Mouse (Mus musculus): Measurements from ENCODE around the gene Tmem169. TPM values are rescaled to one million over a fixed set of nuclear protein-coding genes. Genes with fewer than 3 reads are reported as not detected.

Tmem169 gene
- polyA plus RNA-seq, 1 experiment from 2014 or later: 3.5 TPM

DNA sequence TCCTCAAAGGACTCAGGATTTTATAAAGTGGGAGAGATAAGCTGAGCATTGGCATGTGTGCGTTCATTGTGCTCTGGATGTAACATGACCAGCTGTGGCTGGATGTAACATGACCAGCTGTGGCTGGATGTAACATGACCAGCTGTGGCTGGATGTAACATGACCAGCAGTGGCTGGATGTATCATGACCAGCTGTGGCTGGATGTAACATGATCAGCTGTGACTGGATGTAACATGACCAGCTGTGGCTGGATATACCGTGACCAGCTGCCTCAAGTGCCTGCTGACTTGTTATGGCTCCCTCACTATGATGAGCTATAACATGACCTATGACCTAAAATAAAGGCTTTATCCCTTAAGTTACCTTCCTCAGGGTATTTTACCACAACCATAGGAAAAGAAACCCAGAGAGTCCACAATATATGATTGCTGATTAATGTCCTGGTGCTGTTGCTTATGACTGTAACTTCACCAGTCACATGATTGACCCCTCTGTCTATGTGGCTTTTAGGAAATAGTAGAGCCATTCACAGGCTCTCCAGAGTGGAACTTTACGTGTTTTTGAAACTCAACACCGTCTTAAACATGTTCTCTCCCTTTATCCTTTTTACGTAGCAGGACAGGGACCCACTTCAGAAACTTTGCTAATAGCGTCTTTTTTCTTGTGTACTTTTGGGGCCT is 25.7 kb downstream of the Tmem169 start:
- Histone ChIP-seq H3K4me3 (no peak overlapping the region), H3K27ac (no peak overlapping the region), H3K27me3 (no peaks in the 10 kb centered on the region), H3K9me3 (no peaks in the 10 kb centered on the region), H3K9ac (no peak overlapping the region), H3K4me1 (peaks cover 4% of the 10 kb centered on the region; the same call in 1 of the 2 replicates), H3K36me3 (peaks cover 19% of the 10 kb centered on the region), H3K4me2 (no peak overlapping the region)
- ATAC-seq (ENCODE audit: insufficient number of reproducible peaks, low FRiP score, low TSS enrichment, low read depth): no peak
- WGBS: 36% methylated on average over 6 of the region's 6 CpGs

DNA sequence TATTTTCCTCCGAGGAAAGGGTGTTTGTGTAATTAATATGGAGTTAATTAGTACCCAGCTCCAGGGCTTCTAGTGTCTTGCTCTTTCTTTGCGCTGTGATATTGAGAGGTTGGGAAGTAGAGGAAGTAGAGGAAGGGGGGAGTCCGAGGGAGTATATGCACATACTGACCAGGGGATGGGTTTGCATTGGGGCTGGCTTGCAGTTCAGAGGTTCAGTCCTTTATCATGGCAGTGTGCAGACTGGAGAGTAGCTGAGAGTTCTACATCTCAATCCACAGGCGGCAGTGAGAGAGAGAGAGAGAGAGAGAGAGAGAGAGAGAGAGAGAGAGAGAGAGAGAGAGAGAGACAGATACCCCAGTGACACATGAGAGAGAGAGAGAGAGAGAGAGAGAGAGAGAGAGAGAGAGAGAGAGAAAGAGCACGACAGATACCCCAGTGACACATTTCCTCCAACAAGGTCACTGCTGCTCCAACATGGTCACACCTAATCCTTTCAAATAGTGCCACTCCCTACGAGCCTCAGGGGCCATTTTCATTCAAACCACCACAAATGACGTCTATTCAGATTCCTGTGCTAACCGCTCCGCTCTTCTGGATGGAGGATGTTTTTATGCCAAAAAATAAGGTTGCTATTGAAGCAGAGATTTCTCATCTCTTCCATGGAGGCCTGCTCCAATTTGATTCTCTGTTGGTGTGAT is 28.7 kb downstream of the Tmem169 start:
- ATAC-seq (ENCODE audit: insufficient number of reproducible peaks, low FRiP score, low TSS enrichment, low read depth): no peak
- no peak overlapping the region for H3K4me2 ChIP-seq
- H3K9ac ChIP-seq: no peak overlapping the region
- peaks cover 39% of the 10 kb centered on the region for H3K36me3 ChIP-seq
- peaks cover 4% of the 10 kb centered on the region; the same call in 1 of the 2 replicates for H3K4me1 ChIP-seq
- H3K9me3 ChIP-seq: no peaks in the 10 kb centered on the region
- H3K27ac ChIP-seq: no peak overlapping the region
- 85% methylated on average over 9 of the region's 9 CpGs for WGBS
- H3K4me3 ChIP-seq: no peak overlapping the region
- H3K27me3 ChIP-seq: no peaks in the 10 kb centered on the region

GRCm38 (mm10) chr1:72313399-72314039 is 29.4 kb downstream of the Tmem169 start:
- H3K27me3 ChIP-seq: no peaks in the 10 kb centered on the region
- H3K9ac ChIP-seq: no peak overlapping the region
- no peak for ATAC-seq (ENCODE audit: insufficient number of reproducible peaks, low FRiP score, low TSS enrichment, low read depth)
- peaks cover 44% of the 10 kb centered on the region for H3K36me3 ChIP-seq
- H3K27ac ChIP-seq: no peak overlapping the region
- H3K4me2 ChIP-seq: no peak overlapping the region
- H3K4me1 ChIP-seq: peaks cover 4% of the 10 kb centered on the region; the same call in 1 of the 2 replicates
- WGBS: 76% methylated on average over 5 of the region's 5 CpGs
- H3K4me3 ChIP-seq: no peak overlapping the region
- H3K9me3 ChIP-seq: no peaks in the 10 kb centered on the region

DNA sequence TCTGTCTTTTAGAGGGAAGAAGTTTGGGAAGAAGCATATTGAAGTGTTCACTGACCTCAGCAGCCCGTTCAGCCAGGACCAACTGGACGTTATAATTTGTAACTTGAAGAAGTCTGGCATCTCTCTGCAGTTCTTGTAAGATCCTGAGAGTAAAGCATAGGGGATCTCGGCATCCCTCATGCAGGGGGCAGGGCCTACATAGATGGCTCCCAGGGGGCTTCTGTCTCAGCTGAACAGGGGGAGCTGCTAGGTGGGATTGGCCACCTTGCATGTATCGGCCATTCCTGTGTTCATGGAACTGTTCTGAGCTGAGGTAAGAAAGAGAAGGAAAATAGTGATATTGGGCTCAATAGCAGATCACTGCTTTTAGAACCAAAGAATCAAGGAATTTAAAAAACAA is 31.3 kb downstream of the Tmem169 start:
- WGBS: 87% methylated on average over 4 of the region's 4 CpGs
- Histone ChIP-seq H3K9ac (no peak overlapping the region), H3K9me3 (no peaks in the 10 kb centered on the region), H3K4me3 (no peak overlapping the region), H3K27me3 (no peaks in the 10 kb centered on the region), H3K27ac (no peak overlapping the region), H3K4me1 (no peaks in the 10 kb centered on the region), H3K4me2 (no peak overlapping the region), H3K36me3 (peaks cover 62% of the 10 kb centered on the region)
- ATAC-seq (ENCODE audit: insufficient number of reproducible peaks, low FRiP score, low TSS enrichment, low read depth): no peak

DNA sequence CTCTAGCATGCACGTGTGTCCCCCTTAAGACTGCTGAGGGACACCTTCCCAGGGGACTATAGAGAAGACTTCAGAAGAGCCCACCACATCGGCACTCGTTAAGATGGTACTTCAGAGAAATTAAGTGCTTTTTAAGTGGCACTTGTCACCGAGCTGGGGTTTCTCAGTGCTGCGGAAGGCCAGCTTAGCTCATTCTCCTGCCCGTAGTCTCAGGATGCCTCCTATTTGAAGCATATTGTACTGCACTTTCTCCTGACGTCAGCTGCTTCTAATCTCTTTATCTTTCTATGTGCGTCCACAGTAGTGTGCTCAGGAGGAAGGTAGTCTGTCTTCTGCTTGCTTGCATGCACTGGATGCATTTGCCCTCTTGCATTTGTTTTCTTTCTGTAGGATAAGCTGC is 32.2 kb downstream of the Tmem169 start:
- WGBS: 77% methylated on average over 8 of the region's 8 CpGs
- H3K9me3 ChIP-seq: no peaks in the 10 kb centered on the region
- H3K4me1 ChIP-seq: no peaks in the 10 kb centered on the region
- no peak overlapping the region for H3K9ac ChIP-seq
- no peaks in the 10 kb centered on the region for H3K27me3 ChIP-seq
- H3K4me2 ChIP-seq: no peak overlapping the region
- H3K36me3 ChIP-seq: peaks cover 68% of the 10 kb centered on the region
- ATAC-seq (ENCODE audit: insufficient number of reproducible peaks, low FRiP score, low TSS enrichment, low read depth): no peak
- H3K4me3 ChIP-seq: no peak overlapping the region
- no peak overlapping the region for H3K27ac ChIP-seq

DNA sequence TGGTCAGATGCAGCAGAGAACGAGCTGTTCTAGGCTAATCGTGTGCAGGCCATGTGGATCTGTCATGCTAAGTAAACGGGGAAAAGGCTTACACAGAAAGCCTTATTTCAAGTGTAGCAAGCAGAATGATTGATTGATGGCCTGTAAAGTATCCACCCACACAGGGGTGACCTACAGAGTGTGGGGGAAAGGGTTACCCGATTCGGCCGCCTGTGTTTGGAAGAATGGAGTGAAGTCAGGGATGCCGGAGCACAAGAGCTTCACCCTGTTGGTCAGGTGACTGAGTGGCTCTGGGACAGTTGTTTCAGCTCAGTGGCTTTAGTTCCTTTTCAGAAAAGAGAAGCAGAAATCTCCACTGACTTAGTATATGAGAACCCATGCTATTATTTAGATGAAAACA is 32.7 kb downstream of the Tmem169 start:
- H3K4me2 ChIP-seq: no peak overlapping the region
- no peaks in the 10 kb centered on the region for H3K27me3 ChIP-seq
- H3K4me1 ChIP-seq: no peaks in the 10 kb centered on the region
- no peaks in the 10 kb centered on the region for H3K9me3 ChIP-seq
- peaks cover 63% of the 10 kb centered on the region for H3K36me3 ChIP-seq
- no peak for ATAC-seq (ENCODE audit: insufficient number of reproducible peaks, low FRiP score, low TSS enrichment, low read depth)
- WGBS: 78% methylated on average over 7 of the region's 7 CpGs
- H3K27ac ChIP-seq: no peak overlapping the region
- no peak overlapping the region for H3K9ac ChIP-seq
- no peak overlapping the region for H3K4me3 ChIP-seq

GRCm38 (mm10) chr1:72320759-72321158 is 36.6 kb downstream of the Tmem169 start:
- Histone ChIP-seq H3K4me3 (no peak overlapping the region), H3K27me3 (no peaks in the 10 kb centered on the region), H3K36me3 (peaks cover 66% of the 10 kb centered on the region), H3K4me2 (no peak overlapping the region), H3K9me3 (no peaks in the 10 kb centered on the region), H3K27ac (no peak overlapping the region), H3K9ac (no peak overlapping the region), H3K4me1 (no peaks in the 10 kb centered on the region)
- ATAC-seq (ENCODE audit: insufficient number of reproducible peaks, low FRiP score, low TSS enrichment, low read depth): no peak
- WGBS: 90% methylated on average over 5 of the region's 5 CpGs

DNA sequence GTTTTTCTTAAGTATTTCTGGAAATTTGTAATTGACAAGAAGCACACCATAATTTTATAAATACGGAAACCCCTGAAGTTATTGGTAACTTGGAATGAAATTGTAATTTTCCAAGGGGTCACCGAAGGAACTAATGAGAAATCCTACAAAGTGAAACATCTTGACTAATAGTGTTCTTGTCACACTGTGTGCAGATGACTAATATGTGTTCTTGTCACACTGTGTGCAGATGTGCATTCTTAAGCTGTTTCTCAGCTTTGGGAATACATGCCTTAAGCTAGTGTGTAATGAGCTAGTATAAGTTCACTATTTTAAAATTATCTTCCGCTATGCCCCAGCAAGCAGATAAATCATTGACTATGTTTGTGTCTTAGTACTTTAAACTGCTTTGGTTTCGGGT is 39.1 kb downstream of the Tmem169 start:
- Histone ChIP-seq H3K36me3 (peaks cover 73% of the 10 kb centered on the region), H3K27ac (no peak overlapping the region), H3K4me1 (no peaks in the 10 kb centered on the region), H3K9ac (no peak overlapping the region), H3K9me3 (no peaks in the 10 kb centered on the region), H3K27me3 (no peaks in the 10 kb centered on the region), H3K4me3 (no peak overlapping the region), H3K4me2 (no peak overlapping the region)
- ATAC-seq (ENCODE audit: insufficient number of reproducible peaks, low FRiP score, low TSS enrichment, low read depth): no peak
- 93% methylated on average over 4 of the region's 4 CpGs for WGBS

- Histone ChIP-seq H3K4me3 (no peak overlapping the region), H3K4me1 (no peaks in the 10 kb centered on the region), H3K9me3 (no peaks in the 10 kb centered on the region), H3K27ac (no peak overlapping the region), H3K9ac (no peak overlapping the region), H3K27me3 (no peaks in the 10 kb centered on the region), H3K36me3 (peaks cover 71% of the 10 kb centered on the region), H3K4me2 (no peak overlapping the region)
- no peak for ATAC-seq (ENCODE audit: insufficient number of reproducible peaks, low FRiP score, low TSS enrichment, low read depth)
- 91% methylated on average over 11 of the region's 11 CpGs for WGBS
Observed at GRCm38 (mm10) chr1:72326162-72326821, 42.1 kb downstream of the Tmem169 start.

GRCm38 (mm10) chr1:72334807-72335206 is 50.6 kb downstream of the Tmem169 start:
- no peak for ATAC-seq (ENCODE audit: insufficient number of reproducible peaks, low FRiP score, low TSS enrichment, low read depth)
- Histone ChIP-seq H3K9ac (no peak overlapping the region), H3K9me3 (no peaks in the 10 kb centered on the region), H3K4me3 (no peak overlapping the region), H3K27ac (no peak overlapping the region), H3K4me2 (no peak overlapping the region), H3K4me1 (no peaks in the 10 kb centered on the region), H3K27me3 (no peaks in the 10 kb centered on the region), H3K36me3 (peaks cover 60% of the 10 kb centered on the region)
- 89% methylated on average over 11 of the region's 11 CpGs for WGBS

GRCm38 (mm10) chr1:72336780-72337179 is 52.6 kb downstream of the Tmem169 start:
- Histone ChIP-seq H3K9me3 (no peaks in the 10 kb centered on the region), H3K27me3 (no peaks in the 10 kb centered on the region), H3K4me3 (no peak overlapping the region), H3K4me1 (no peaks in the 10 kb centered on the region), H3K9ac (no peak overlapping the region), H3K4me2 (no peak overlapping the region), H3K36me3 (peaks cover 60% of the 10 kb centered on the region), H3K27ac (no peak overlapping the region)
- WGBS: 93% methylated on average over 8 of the region's 8 CpGs
- no peak for ATAC-seq (ENCODE audit: insufficient number of reproducible peaks, low FRiP score, low TSS enrichment, low read depth)

GRCm38 (mm10) chr1:72338341-72338740 is 54.2 kb downstream of the Tmem169 start:
- ATAC-seq (ENCODE audit: insufficient number of reproducible peaks, low FRiP score, low TSS enrichment, low read depth): no peak
- Histone ChIP-seq H3K9me3 (no peaks in the 10 kb centered on the region), H3K4me2 (no peak overlapping the region), H3K27me3 (no peaks in the 10 kb centered on the region), H3K4me1 (no peaks in the 10 kb centered on the region), H3K36me3 (peaks cover 62% of the 10 kb centered on the region), H3K9ac (no peak overlapping the region), H3K4me3 (no peak overlapping the region), H3K27ac (no peak overlapping the region)
- 97% methylated on average over 5 of the region's 5 CpGs for WGBS
